Mouse (Mus musculus) testis, adult 2 months (tissue): Measurements from ENCODE around the gene Gm10696.
"Not testable (repeated sequence)": the region's sequence is repeated elsewhere in the genome, so short reads cannot be mapped to it uniquely, and the experiment has no call there.

ENCODE experiments used
- CTCF ChIP-seq: fragments of 200-500 bp; IDR thresholded peaks from 2 replicates; pipeline ENCODE4 v1.5.1; 2012; ENCODE audit warnings: low read depth, mild to moderate bottlenecking, inconsistent platforms, low read length, moderate library complexity; ENCODE audit not compliant: control insufficient read depth, insufficient read depth, insufficient replicate concordance
- POLR2A ChIP-seq: fragments of 200-500 bp; IDR thresholded peaks from 2 replicates; pipeline ENCODE4 v1.6.1; 2012; ENCODE audit warnings: low read depth, mild to moderate bottlenecking, inconsistent platforms, low read length, moderate library complexity; ENCODE audit not compliant: control insufficient read depth

GRCm38 (mm10) chr3:94196414-94196813 lies 18.4 kb upstream of the Gm10696 start, which contains the start of gene Gm5286:
- TF ChIP-seq CTCF, POLR2A: not testable (repeated sequence)
